Mouse (Mus musculus) kidney, adult 11 months (tissue): ENCODE data around the gene Tufm.
"Not testable (repeated sequence)": the region's sequence is repeated elsewhere in the genome, so short reads cannot be mapped to it uniquely, and the experiment has no call there.

Experiments used
- DNase-seq: peaks from one replicate; pipeline ENCODE4 v3.0.0; 2022

Gene Tufm

DNA sequence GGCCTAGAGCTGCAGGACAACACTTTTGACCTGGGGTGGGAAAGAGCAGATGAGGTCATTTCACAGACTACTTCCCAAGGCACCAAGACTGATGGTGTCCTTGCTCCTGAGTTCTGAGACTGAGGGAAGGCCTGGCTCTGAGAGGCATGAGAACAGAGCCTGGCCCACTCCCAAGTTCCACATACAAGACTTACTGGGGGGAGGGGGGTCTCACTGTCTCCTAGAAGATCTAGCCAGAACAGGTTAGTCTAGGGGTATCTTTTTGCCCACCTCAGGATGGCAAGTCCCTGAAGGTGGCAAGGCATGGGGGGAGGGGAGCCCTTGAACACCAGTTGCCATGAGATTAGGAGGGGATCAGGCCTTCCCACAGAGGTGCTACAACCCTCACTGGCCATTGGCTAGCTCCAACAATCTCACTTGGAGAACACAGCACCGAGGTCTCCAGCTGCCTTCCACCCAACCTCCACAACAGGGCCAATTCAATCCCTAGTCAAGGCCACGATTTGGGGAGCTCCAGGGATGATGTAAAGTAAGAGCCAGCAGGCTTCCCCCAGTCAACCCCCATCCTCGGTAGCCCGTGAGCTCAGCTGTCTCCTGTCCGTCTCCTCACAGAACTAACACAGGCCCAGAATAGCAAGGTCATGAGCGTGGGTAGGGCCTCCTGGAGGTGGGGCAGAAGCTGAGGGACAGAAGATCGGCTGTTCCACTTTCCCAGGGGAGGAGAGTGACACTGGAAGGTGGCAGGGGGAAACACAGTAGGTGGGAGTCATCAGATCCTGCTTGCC is 21.7 kb upstream of the Tufm start:
- DNase-seq = no peak

DNA sequence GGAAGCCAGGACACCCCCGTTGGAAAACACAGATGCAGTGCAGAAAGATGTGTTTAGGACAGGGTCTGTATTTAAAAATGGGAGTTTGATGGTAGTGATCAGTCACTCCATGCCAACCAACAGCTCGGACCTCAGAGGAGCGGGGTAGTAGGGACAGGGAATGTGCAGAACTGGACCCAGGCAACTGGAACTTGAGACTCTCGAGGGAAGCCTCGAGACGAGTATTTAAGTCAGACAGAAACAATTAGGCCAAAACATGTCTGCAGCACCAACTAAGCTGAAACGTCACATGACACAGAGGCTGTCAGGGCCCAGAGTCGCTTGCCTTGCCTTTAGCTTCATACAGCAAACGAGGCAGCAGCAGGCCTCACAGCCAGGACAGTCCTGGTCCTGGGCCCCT is 21.0 kb upstream of the Tufm start:
- no peak for DNase-seq

DNA sequence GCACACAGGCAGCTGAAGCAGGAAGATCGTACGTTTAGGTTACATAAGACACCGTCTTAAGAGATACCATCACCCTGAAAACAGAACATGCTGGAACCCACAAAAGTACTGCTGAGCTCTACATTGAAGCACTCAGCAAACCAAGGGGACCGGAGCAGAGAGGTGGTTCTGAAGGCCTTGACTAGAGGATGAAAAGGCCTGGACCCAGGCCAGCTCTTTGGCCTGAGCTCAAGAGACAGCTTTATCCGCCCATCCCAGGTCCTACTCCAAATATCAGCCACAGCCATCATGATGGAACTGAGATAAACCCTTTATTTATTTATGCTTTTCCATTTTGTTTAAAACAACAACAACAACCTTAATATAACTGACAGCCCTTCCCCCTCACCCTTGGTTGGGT is 20.5 kb upstream of the Tufm start:
- DNase-seq = no peak

DNA sequence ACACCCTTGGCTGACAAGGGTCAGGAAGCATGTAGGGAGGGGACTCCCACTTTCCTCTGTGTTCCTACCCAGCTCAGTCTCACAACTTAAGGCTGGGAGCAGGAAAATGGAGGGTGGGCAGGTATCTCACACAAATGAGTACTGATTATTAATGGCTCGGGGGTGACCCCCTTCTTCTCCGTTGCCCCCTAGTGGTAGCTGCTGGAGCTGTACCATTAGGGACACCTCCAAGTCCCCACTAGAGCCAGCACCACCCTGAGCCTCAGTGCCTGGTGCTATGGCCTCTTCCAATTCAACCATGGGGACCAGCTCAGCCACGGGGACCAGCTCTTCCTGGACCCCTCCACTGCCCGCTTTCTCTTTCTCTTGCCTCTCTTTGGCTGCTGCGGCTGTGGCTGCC is 19.9 kb upstream of the Tufm start:
- DNase-seq = no peak

DNA sequence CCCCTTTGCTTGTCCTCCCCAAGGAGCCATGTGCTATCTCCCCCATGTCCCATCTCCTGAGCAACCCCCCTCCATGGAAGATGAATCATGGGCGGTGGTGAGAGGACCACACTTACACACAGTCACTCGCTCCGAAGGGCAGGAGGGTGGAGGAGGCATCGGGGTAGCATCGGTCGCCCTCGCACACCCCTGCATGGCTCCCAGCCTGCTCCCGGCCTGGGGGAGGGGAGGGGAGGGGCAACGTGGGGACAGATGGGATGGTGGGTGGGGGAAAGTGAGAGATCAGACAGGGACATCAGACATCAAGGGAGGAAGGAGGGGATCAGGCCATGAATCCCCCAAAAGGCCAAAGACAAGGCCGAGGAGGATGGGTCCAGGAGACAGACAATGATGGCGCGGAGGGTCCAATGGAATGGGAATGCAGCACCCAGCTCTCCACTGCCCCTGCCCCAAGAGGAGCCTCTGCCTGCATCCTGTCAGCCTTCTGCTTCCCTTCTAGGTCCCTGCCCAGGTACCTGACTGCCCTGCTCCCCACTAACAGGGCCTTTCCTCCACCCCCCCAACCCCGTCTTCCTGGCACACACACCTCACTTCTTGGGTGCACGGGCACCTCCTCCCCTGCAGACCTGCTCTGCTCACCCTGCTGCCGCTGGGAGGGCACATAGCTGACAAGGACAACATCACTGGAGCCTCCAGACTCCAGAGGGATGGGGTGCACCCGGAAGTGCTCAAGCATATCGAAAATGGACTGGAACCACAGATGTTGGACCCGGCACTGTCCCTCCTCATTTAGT is 19.1 kb upstream of the Tufm start:
- no peak for DNase-seq

DNA sequence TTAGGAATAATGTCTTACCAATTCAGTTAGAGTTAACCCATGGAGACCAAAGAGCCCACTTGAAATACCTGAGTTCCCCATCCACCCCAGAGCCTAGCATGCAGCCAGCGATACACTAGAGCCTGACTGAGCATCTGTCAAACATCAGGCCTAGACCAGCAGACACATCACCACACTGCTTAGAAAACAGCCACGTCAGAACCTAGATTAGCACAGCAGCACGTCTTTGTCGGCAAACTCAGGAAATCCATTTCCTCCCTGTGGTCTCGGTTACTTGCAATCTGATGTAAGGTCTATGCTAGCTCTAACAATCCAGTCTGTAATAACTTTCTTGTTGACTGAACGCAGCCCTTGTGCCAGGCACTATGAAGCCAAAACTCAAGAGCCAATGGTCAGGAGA is 17.1 kb upstream of the Tufm start:
- DNase-seq = no peak

DNA sequence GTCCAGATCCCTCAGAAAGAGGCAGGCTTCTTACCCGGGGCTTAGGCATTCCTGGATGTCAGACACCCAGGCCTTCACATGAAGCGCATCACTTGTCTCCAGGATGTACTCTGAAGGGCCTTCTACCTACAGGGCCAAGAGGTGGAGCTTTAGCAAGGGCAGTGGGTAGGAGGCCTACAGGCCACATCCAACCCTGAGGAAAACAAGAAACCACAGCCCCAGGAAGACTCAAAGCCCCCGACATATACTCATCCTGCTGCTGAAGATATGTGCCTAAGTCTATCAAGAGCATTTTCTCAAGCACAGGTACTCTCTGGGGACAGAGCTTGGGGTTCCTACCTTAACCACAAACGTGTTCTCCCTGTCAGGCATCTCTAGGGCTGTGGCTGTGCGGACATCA is 15.8 kb upstream of the Tufm start:
- no peak for DNase-seq

DNA sequence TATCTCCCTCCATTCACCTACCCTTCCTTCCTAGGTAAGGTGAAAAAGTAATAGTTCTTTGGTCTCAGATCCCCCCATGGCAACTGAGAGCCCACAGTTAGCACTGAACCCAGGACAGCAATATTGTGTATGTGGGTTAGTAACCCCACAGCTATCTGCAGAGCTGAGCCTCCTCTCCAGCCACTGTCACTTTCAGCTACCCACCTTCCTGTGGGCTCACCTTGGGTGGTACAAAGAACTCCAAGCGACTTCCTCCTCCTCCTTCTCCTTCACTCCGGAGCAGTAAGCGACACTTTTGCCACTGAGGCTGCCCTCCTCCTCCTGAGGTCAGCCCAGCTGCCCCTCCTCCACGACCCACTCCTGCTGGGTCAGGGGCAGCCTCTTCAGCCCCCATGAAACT is 15.3 kb upstream of the Tufm start:
- no peak for DNase-seq

DNA sequence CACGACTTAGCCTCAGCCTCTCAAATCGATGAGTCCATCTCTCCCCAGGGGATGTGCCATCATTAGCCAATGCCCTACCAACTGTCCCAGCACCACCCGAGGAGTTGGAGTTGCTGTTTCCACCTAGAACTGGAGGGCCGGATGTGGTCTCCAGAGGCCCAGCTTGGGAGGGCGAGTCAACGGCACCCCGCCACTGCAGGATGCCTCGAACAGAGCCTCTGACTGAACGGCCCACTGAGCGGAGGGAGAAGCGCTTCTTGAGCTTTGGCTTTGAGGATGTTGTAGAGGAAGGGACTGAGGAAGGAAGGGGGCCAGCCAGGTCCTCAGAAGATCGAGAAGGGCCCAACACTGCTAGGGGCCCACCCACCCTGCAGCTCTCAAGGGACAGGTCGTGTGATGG is 14.9 kb upstream of the Tufm start:
- DNase-seq = no peak

DNA sequence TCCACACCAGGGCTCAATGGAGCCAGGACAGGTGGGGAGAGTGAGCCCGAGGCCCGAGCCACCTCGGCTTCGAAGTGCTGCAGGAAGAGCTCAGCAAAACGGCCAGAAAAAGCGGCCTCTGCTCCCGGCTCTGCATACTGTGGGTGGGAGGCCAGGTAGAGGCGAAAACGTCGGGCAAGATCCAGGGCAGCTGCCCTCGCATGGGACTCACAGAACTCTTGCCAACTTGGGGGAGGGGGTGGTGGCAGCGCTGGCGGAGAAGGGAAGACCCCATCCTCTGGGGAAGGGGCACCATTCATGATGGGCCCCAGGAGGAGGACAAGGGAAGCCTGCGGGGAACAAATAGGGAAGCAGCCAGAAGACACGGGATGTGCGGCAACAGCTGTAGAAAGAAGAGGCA is 14.4 kb upstream of the Tufm start:
- DNase-seq = no peak

DNA sequence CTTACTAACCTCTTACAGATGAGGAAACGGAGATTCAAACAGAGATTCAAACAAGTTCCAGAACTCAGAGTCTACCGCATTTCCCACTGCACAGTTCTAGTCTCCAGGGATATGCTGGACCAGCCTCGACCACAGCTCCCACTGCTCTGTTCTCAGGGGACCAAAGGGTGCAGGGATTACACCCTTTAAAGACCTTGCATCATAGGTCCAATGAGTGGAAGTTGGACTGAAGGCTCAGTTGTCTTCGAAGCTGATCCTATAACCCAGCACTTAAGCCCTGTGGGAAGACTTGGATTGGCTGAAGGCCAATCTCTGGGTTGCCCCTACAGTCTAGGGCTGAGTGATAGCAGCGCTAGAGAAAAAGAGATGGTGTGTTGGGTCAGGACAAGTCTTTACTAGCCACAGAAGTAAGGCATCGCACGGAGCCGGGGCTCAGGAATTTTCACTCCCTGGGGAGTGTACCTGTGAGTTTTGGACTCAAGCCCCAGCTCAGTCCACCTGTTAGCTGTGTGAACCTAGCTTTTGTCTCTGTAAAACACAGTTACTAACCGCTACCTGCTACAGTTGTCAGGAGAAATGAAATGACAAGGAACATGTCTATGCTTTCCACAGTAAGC is 13.6 kb upstream of the Tufm start:
- no peak for DNase-seq

DNA sequence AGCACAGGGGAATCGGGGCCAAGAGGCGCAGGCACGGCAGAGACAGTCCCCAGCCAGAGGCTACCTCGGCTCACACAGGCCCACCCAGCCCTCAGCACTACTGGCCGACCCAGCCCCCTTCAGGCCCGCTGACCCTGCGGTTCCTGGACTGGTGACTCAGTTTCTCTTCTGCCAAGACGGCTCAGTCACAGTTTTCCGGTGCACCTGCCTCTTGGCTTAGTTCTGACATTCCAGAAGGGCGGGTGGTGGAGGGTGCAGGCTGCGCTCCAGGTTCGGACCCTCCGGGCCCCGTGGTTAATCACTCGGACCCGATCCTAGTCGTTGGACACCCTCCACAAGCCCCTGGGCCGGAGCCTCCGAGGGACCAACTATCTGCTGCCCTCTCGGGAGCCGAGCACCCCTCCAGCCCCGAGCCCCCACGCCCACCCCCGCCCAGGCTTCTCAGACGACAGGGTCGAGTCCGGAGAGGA is 12.6 kb upstream of the Tufm start:
- peak; percentile 25 for DNase-seq

DNA sequence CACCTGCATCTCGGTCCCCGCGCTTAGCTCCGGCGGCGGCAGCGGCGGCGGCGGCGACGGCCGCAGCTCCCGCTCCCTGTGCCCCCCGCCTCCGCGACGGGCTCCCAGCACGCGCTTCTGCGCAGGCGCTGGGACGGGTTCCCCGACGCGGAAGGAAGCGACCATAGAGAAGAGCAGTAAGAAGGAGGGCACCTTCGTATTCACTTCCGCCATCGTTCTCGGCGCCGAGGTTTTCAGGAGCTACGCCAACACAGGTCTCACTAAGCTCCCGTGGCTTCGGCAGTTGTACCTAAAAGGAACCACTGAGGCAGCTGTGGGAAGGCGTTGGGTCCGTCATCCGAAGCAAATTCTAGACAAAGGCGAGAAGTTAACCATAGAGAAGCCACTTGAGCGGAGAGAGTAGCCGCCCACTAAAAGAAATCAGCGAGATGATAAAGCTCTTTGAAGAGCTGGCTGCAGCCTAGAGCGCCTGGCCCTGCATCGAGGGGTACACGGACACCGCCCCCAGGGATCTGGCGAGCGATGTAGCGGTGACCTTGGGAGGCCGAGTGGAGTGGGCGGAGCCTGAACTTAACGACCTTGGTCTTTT is 12.1 kb upstream of the Tufm start, which contains the start of gene Sh2b1:
Sh2b1 (minus strand) TSS at position 432 of the 589 bp plus-strand sequence.
- peak; percentile 91 for DNase-seq

DNA sequence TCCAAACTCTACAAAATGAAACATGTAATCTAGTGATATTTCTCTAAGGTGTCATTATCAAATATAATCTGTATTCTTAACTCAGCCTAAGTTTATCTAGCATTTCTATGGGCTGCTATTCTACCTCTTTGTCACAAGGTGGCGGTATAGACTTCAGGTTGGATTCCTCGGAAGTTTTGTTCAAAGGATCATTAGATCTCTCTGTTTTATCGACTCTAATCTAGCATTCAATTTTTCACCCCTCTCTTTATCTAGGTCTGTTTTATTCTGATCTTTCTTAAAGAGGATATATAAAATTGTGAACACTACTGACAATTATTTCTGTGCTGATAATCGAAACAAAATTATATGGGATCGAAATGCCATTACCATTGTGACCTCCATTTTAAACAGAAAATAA is 5.5 kb upstream of the Tufm start:
- no peak for DNase-seq

DNA sequence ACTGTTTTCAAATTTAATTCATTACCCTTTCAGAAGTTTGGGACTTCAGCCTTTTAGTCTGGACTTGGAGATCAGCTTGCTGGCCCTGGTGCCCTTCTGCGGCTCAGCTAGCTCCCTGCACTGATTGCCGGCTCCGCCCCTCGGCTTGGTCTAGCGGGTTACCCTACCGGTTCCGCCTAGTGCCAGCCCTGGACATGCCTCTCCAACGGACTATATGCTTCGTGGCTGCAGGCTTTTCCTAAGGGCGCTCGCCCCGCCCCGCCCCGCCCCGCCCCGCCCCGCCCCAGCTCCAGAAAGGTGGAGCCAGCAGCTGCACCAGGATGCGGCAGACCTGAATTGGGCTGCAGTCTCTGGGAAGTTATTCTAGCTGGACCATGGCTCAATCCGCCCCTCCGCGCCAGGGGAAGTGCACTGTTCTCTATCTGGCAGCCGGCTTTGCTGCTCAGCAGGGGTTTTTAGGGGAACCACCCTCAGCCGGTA is 4.7 kb upstream of the Tufm start:
- peak; percentile 94 for DNase-seq

DNA sequence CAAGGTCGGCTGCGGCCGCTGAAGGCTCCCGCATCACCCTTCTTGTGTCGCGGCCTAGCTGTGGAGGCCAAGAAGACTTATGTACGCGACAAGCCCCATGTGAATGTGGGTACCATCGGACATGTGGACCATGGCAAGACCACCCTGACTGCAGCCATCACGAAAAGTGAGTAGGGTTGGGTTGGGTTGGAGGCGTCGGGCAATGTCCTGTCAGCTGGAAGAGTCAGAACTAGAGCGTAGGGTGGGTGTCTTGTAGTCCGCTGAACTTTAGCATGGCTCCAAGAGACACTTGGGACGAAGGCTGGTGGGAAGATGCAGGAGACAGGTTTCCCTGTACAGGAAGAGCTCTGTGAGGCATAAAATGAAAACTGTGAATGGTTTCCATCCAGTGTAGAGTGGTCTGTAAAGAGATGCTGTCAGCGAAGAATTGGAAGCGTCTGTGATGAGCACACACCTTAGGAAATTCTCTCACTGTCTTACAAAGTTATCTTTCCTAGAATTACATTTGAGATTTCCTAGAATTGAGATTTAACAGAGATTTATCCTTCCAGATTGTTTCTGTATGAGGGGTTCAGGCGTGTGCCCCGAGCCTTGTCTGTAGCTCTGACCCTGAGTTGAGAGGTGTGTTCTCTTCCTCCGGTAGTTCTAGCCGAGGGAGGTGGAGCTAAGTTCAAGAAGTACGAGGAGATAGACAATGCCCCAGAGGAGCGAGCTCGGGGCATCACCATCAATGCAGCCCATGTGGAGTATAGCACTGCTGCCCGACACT is 640 bp downstream of the Tufm start:
- not testable (repeated sequence) for DNase-seq

DNA sequence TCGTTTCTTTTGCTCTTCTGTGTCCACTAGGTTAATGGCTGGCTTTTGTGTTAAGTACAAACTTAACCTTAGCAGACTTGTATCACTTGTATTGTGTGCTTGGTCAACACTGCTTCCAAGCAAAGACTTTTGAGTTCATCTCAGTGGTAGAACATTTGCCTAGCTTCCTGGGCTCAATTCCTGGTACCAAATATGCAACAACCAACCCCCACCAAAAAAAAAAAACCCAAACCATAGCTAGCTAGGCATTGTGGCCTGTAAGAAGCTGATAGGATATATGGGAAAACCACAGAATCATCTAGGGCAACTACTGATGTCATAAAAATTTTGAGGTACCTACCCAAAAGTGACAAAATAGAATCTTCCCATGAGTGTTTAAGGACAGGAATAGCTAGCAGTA is 3.8 kb downstream of the Tufm start:
- DNase-seq = no peak

DNA sequence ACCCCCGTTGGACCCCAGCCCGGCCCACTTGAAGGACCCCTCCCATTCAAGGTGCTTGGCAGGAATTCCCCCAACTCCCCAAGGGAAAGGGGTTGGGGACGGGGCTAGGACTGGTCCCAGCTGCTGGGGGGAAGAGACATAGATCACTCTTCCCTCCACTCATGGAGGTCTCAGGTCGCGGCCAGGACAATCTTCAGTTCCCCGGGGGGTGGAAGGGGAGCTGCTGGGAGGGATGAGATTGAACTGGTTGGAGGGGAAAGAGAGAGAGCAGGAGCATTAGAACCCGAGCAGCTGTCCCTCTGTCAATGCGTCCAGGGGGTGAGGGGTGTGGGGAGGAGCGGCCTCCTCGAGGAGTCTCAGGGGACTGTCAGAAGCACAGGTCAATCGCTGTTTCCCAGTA is 4.8 kb downstream of the Tufm start:
- no peak for DNase-seq

DNA sequence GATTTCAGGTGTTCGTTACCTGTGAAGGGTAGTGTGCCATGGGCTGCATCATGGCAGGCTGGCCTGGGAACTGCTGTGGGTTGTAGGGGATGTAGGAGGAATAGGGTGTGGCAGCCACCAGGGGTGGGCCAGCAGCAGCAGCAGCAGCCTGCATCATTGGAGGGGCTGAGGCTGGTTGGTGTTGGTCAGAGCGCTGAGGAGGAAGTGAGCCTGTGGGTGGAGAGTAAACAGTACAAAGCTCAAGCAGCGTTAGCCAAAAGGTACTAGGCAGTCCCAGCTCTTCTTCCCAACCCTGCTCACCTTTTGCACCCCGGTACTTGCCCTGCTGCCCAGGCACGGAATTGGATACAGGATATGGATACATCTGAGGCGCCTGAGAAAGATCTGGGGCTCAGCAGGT is 7.0 kb downstream of the Tufm start:
- no peak for DNase-seq

DNA sequence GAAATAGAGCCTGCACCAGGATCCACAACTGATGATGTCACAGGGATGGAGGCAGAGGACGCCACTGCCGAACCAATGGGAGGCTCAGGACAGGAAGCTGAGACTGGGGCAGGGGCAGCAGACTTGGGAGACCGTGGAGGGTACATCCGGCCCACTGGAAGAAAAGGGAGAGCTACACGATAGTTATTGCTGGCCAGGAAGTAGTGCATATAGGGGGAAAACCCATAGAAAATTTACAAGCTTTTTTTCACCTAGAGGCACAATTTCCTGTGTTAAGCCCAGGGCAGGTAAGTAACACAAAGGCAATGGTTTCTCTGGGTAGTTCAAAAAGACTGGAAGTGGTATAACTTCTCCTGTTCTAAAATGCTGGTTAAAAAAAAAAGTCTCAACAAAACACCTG is 9.3 kb downstream of the Tufm start:
- no peak for DNase-seq

DNA sequence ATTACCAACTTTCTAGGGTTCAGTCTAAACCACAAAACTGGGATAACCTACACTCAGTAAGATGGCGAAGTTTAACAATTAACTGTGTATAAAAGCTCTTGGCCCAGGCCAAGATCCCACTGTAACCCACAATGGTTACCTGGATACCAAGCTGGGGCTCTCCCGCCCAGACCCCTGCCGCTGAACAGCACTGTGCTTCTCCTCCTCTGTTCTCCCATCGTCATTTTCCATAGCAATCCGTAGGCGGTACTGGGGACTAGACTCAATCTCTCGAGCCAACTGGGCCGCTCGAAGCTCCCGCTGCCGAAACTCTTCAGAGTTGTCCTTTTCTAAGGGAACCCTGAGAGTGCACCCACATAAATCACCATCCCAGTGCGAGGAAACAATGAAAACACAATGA is 10.8 kb downstream of the Tufm start:
- DNase-seq = no peak

DNA sequence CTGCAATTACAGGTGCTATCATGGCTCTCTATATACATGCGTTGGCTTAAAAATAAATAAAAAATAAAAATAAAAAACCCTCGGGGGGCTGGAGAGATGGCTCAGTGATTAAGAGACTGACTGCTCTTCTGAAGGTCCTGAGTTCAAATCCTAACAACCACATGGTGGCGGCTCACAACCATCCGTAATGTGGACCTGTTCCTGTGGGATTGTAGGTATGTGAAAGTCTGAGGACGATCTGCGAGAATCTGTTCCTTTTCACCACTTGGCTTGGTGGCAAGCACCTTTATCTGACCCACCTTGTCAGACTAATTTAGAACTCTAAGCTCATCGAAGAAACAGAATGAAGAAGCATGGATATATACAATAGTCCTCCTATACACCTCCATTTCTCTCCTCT is 12.3 kb downstream of the Tufm start:
- DNase-seq = no peak

DNA sequence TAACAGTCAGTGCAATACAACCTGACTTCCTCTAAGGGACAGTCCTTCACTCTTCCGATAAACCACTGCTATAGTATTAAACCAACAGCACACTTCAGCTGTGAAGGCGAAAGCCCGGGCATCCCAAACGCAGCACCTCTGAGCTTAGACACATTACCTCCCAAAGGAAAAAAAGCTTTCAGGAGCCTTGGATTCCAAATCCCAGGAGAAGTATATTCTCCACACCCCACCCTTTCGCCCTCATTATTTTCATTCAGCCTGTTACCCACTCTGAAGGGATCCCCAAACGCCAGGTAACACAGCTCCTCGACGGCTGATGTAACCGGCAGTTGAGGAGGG is 14.5 kb downstream of the Tufm start:
- no peak for DNase-seq
